Mouse (Mus musculus): ENCODE measurements at regions not wholly inside any gene's neighbourhood (a gene's known extent, or its start where the extent isn't known, plus 50 kb on each side); places are given as distances from the start of the nearest gene placed in this dataset.
"Not testable (repeated sequence)": the region's sequence is repeated elsewhere in the genome, so short reads cannot be mapped to it uniquely, and the experiment has no call there.

GRCm38 (mm10) chr2:147307488-147308386 lies 54.0 kb upstream of the Pax1 start:
- DNase-seq (ENCODE audit: extremely low spot score in 1 of 2, low spot score in 1 of 2), result peak; percentile 30 to 88

- DNase-seq (ENCODE audit: extremely low spot score in 1 of 2, low spot score in 1 of 2), result no peak
These were observed 55.0 kb upstream of the Pax1 start for GRCm38 (mm10) chr2:147306728-147307127.

- DNase-seq (ENCODE audit: extremely low spot score in 1 of 2, low spot score in 1 of 2), result peak; percentile 33 to 81
These were observed 56.5 kb upstream of the Pax1 start for GRCm38 (mm10) chr2:147305262-147305661.

GRCm38 (mm10) chr2:147300503-147300902 lies 61.2 kb upstream of the Pax1 start:
- DNase-seq (ENCODE audit: extremely low spot score in 1 of 2, low spot score in 1 of 2), result no peak

- DNase-seq (ENCODE audit: extremely low spot score in 1 of 2, low spot score in 1 of 2), result no peak
These were observed 62.4 kb upstream of the Pax1 start for GRCm38 (mm10) chr2:147299359-147299758.

- peak; percentile 57 to 84 for DNase-seq (ENCODE audit: extremely low spot score in 1 of 2, low spot score in 1 of 2)
These were observed 63.2 kb upstream of the Pax1 start for GRCm38 (mm10) chr2:147298499-147298896.

GRCm38 (mm10) chr2:147297876-147298498 lies 63.7 kb upstream of the Pax1 start:
- no peak for DNase-seq (ENCODE audit: extremely low spot score in 1 of 2, low spot score in 1 of 2)

GRCm38 (mm10) chr2:147294926-147295325 lies 66.8 kb upstream of the Pax1 start:
- not testable (repeated sequence) for DNase-seq (ENCODE audit: extremely low spot score in 1 of 2, low spot score in 1 of 2)

- DNase-seq (ENCODE audit: extremely low spot score in 1 of 2, low spot score in 1 of 2), result no peak
These were observed 68.4 kb upstream of the Pax1 start for GRCm38 (mm10) chr2:147293294-147293688.

- no peak for DNase-seq (ENCODE audit: extremely low spot score in 1 of 2, low spot score in 1 of 2)
These were observed 69.1 kb upstream of the Pax1 start for GRCm38 (mm10) chr2:147292387-147293293.

- no peak for DNase-seq (ENCODE audit: extremely low spot score in 1 of 2, low spot score in 1 of 2)
These were observed 78.3 kb upstream of the Pax1 start for GRCm38 (mm10) chr2:147283390-147283789.

GRCm38 (mm10) chr2:147277636-147278035 lies 83.6 kb upstream of the Nkx2-2 start:
- no peak for DNase-seq (ENCODE audit: extremely low spot score in 1 of 2, low spot score in 1 of 2)

GRCm38 (mm10) chr2:147269171-147269570 lies 75.1 kb upstream of the Nkx2-2 start:
- DNase-seq (ENCODE audit: extremely low spot score in 1 of 2, low spot score in 1 of 2), result no peak

GRCm38 (mm10) chr2:147267901-147268300 lies 73.9 kb upstream of the Nkx2-2 start:
- no peak for DNase-seq (ENCODE audit: extremely low spot score in 1 of 2, low spot score in 1 of 2)

GRCm38 (mm10) chr2:147267257-147267656 lies 73.2 kb upstream of the Nkx2-2 start:
- no peak for DNase-seq (ENCODE audit: extremely low spot score in 1 of 2, low spot score in 1 of 2)

GRCm38 (mm10) chr2:147256696-147257095 lies 62.7 kb upstream of the Nkx2-2 start:
- peak; percentile 3 to 74 for DNase-seq (ENCODE audit: extremely low spot score in 1 of 2, low spot score in 1 of 2)

- no peak for DNase-seq (ENCODE audit: extremely low spot score in 1 of 2, low spot score in 1 of 2)
These were observed 60.9 kb upstream of the Nkx2-2 start for GRCm38 (mm10) chr2:147254944-147255343.

- DNase-seq (ENCODE audit: extremely low spot score in 1 of 2, low spot score in 1 of 2), result no peak
These were observed 60.1 kb upstream of the Nkx2-2 start for GRCm38 (mm10) chr2:147254137-147254536.

GRCm38 (mm10) chr2:147247981-147248514 lies 54.0 kb upstream of the Nkx2-2 start:
- DNase-seq (ENCODE audit: extremely low spot score in 1 of 2, low spot score in 1 of 2), result no peak

GRCm38 (mm10) chr2:147247238-147247637 lies 53.2 kb upstream of the Nkx2-2 start:
- DNase-seq (ENCODE audit: extremely low spot score in 1 of 2, low spot score in 1 of 2), result no peak

GRCm38 (mm10) chr2:147244406-147244805 lies 50.4 kb upstream of the Nkx2-2 start:
- no peak for DNase-seq (ENCODE audit: extremely low spot score in 1 of 2, low spot score in 1 of 2)
